Mouse (Mus musculus) left cerebral cortex, adult 2 months (tissue): ENCODE measurements around the gene Glipr1. TPM values are rescaled to one million over a fixed set of nuclear protein-coding genes. Genes with fewer than 3 reads are reported as not detected.
"Not testable (repeated sequence)": the region's sequence is repeated elsewhere in the genome, so short reads cannot be mapped to it uniquely, and the experiment has no call there.

ENCODE experiments used
- DNase-seq, 2 experiments: peaks; one replicate each; pipeline ENCODE4 v3.0.0; 2021 to 2022; ENCODE audit warnings: low spot score in 2 of 2, mixed read lengths in 1 of 2; ENCODE audit errors: extremely low spot score in 1 of 2
- H3K27ac ChIP-seq: fragments of 200-600 bp; 2 replicates; pipeline ENCODE4 v1.8.1; 2022
- H3K4me3 ChIP-seq: fragments of 200-600 bp; 2 replicates; pipeline ENCODE4 v1.8.1; 2022
- CTCF ChIP-seq: fragments of 200-600 bp; IDR thresholded peaks from 2 replicates; pipeline ENCODE4 v1.8.1; 2022; ENCODE audit warnings: antibody characterized with exemption, mild to moderate bottlenecking, moderate library complexity
- intact Hi-C: fragments of 180-260 bp; cut with DNase I; formaldehyde crosslinking; loops from one replicate; pipeline ENCODE4 v1.15.1; 2025
- long read RNA-seq, 2 experiments: library from polyadenylated mRNA; stranded (forward); transcript quantifications; one replicate each; pipeline ENCODE4 v2.0.0; 2021; ENCODE audit warnings: borderline mapping rate in 2 of 2
- total RNA-seq, 2 experiments: library from RNA; stranded (reverse); gene quantifications; 2 replicates each; pipeline ENCODE4 v1.2.3; 2021

Glipr1 gene
- total RNA-seq = 1 to 10 TPM in 1 of 2 experiments, under 1 TPM in 1; 0.97 to 2.2 TPM
- long read RNA-seq, experiment 1 = 0 reads
- long read RNA-seq, experiment 2, partial matches to known transcripts = 0 of 1 reads
- long read RNA-seq, experiment 2, other reads (novel, unspliced or antisense) = 0 of 1 reads

DNA sequence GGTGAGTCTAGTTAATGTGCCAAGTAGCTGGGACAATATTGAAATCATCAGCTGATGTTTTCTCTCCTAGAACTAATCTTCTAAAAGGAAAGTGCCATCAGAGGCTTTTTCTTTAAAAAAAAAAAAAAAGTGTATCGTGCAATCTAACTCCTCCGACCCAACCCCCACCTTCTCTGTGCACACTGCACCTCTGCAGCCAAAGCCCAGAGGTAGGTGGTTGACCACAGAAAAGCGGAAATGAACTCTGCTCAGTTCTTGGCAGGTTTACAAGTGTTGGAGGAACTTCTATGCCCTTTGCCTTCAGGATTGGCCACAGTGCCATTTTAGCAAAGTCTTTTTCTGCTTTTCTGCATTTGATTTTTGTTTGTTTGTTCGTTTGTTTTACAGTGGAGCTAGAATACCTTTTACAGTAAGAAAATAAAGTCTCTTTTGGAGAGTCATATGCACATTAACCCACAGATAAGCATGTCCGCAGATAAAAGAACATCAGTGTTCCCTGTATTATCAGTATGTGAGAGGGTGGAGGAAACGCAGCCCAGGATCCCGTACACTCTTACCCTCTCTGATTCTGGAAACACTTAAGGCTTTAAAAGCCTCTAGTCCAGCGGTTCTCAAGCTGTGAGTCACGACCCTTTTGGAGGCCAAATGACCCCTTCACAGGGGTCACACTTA is at the start of gene Glipr1:
Gene Glipr1, minus strand, starts transcription at position 88 of the 672 bp plus-strand sequence.
- Histone ChIP-seq H3K27ac (no peak within 1 kb of the TSS), H3K4me3 (no peak within 1 kb of the TSS)
- DNase-seq = no peak
- no peak for TF ChIP-seq CTCF
- intact Hi-C loops = no loop called here

DNA sequence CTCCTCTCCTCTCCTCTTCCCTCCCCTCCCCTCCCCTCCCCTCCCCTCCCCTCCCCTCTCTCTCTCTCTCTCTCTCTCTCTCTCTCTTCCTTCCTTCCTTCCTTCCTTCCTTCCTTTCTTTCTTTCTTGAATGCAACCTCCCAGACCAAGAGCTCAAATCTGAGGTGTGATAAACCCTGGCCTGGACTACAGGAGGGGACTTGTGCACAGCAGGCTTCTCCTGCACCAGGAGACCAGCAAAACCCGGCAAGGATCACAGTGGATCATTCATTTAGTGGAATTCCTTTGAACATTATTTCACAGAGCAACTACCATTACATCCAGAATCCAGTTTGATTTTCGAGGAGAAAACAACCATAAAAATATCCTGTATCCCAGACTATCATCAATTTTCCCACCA is 49.5 kb upstream of the Glipr1 start:
- intact Hi-C loops, DNase-seq, H3K27ac ChIP-seq, H3K4me3 ChIP-seq: not testable (repeated sequence)

DNA sequence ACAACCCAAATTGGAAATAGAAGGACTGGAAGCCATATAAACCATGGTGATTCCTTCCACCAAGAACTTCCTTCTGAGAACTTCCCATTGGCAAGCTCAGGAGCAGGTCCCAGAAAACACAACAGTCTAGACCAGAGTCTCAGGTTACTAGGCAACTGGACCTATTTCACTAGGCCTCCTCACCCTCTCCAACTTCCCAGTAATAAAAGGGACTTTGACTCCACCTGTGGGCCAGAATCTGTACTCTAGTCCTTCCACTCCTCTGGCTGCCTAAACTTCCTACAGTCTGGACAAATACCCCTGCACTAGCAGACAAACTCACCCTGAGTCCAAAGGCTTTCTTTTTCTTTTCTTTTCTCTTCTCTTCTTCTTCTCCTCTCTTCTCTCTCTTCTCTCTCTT is 48.8 kb upstream of the Glipr1 start:
- no peak for TF ChIP-seq CTCF
- Histone ChIP-seq H3K4me3 (no peak overlapping the region), H3K27ac (no peak overlapping the region)
- intact Hi-C loops = no loop called here
- DNase-seq = no peak

DNA sequence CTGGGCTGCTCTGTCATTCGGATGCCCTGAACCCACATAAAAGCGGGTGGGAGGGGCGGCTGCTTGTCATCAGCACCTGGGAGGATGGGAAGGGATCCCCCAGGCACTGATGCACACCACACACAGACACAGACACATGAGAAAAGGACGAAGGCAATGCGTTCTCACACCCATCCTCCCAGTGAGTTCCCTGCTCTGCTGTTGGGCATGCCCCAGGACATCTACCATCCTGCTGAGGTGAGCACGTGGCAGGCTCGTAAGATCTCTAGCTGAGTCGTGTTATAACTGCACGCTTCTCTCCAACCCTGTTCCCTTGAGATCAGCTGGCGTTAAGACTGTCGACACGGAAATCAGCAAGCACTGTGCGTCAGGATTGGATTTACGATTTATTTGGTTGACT is 41.9 kb upstream of the Glipr1 start:
- DNase-seq, H3K27ac ChIP-seq, H3K4me3 ChIP-seq, intact Hi-C loops: not testable (repeated sequence)

DNA sequence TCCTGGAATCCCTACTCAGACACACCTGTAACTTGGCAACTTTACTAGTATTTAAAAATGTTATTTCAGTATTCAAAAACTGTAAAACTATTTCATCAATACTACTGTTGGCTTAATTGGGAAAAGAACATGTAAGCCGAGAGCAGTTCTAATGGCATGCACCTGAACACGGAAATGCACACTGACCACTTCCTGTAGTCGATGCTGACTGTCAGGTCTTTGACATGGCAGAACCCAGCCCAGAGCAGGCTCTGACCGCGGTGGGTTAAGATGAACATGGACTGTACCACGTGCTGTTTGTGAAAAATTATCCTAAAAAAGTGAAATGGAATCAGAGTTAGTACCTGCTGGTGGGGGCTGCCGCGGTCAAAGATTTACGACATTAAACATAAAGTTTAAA is 41.1 kb upstream of the Glipr1 start:
- H3K4me3 ChIP-seq, H3K27ac ChIP-seq, intact Hi-C loops, DNase-seq: not testable (repeated sequence)

DNA sequence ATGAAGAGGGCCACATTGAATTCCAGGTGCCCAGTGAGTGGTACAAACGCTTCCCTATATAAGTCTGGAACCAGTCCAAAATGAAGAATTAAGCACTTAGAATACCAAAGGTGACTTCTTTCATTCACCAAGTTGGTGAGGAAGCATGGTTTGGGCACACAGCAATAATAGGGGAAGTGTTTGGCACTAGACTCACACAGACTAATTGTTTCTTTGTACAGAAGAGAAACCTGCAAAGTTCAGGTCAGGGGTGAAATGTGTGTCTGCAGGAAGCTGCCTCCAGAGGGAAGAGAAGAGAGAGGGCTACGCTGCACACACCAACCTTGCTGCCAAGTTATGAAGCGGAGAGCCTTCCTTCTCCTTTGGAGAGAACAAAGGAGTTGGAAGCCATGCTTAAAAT is 26.3 kb upstream of the Glipr1 start:
- DNase-seq, H3K27ac ChIP-seq, intact Hi-C loops: not testable (repeated sequence)

DNA sequence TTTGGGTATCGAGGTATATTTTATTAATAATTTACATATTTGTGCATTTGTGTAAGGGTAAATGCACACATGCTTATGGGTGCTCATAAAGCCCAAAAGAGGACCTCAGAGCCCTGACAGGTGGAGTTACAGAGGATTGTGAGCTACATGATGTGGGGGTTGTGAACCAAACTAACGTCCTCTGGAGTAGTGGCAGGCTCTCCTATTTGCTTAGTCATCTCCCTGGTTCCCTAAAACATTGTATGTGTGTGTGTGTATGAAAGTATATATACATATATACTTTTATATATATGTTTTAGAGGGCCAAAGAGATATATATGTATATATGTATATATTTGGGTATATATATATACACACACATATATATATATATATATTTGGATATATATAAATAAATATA is 21.2 kb upstream of the Glipr1 start:
- Histone ChIP-seq H3K4me3 (no peak overlapping the region), H3K27ac (no peak overlapping the region)
- DNase-seq = no peak
- intact Hi-C loops = no loop called here
- no peak for TF ChIP-seq CTCF

More for the DNA sequence above, 26.3 kb upstream of the Glipr1 start:
- H3K4me3 ChIP-seq = not testable (repeated sequence)

DNA sequence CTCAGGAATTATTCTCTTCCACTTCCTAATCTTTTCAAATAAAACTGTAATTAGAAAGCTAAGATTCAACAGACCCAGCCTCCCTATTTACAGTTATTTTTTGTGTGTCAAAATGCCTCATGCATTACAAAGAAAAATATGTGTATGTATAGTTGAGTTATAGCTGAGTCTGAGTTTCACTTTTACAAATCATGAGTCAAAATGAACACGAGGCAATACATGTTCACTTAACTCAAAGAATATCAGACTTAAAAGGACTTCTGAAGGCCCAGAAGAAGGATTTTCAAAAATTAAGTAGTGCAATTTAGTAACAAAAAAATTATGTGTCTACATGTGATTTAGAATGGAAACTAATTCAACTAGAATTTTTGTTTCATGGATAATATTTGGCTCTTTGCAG is 7.1 kb upstream of the Glipr1 start:
- DNase-seq, intact Hi-C loops, H3K4me3 ChIP-seq, H3K27ac ChIP-seq: not testable (repeated sequence)

DNA sequence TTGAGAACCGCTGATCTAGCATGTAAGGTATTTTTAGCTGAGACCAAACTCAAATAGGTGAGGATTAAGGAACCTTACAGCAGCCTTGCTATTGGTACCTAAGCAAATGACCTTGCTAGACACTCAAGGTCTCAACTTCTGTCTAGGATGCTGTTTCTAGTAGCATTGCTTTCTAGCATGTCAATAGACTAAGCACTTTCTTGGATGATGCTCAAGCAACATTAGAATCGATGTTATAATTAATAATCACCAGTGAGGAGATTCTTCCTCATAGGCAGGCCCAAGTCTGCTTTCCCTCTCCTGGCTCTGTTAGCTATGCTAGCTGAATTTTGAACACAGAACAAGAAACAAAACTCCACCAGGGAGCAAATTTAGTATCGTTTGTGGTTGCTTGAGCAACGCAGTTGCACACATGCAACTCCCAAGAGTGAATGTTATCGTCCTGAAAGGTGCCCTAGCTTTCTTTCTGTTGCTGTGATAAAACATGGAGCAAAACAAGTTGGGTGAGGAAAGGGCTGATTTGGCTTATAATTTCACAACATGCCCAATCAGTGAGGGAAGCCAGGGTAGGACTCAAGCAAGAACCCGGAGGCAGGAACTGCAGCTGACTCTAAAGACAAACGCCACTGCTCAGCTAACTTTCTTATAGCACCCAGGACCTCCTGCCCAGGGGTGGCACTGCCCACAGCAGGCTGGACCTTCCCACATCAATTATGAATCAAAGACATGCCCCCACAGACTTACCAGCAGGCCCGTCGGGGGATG is 493 bp downstream of the Glipr1 start:
- no peak for DNase-seq
- intact Hi-C loops = no loop called here
- TF ChIP-seq CTCF = no peak
- no peak overlapping the region for H3K27ac ChIP-seq
- no peak overlapping the region for H3K4me3 ChIP-seq

DNA sequence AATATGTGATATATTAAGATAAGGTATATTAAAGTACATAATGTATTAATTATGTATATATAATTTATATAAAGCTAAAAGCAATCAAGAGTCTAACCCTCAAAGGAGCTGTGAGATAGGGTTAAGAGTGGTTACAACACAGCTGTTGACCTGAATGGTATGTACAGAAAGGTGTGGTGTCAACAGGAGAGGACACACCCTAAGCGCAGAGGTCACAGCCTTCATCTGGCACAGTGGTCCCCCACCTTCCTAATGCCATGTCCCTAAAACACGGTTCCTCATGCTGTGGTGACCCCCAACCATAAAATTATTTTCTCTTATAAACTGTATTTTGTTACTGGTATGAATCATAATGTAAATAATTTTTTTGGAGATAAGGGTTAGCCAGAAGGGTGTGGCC is 1.1 kb downstream of the Glipr1 start:
- Histone ChIP-seq H3K27ac (no peak overlapping the region), H3K4me3 (no peak overlapping the region)
- no peak for TF ChIP-seq CTCF
- intact Hi-C loops = no loop called here
- DNase-seq = no peak

DNA sequence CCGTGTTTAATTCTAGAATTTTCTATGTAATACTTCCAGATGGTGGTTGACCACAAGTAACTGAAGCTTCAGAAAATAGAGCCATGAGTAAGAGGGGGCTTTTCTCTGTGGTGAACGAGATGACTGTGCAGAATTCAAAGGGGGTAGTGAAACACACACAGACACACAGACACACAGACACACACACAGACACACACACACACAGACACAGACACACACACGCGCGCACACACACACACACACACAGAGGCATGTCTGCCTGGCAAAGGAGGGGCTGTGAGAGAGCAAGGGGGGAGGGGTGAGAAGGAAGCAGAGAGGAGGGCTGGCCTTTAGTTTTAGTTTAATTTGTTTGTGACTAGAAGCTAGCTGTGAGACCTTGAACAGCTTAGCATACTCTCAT is 1.9 kb downstream of the Glipr1 start:
- no peak for DNase-seq
- Histone ChIP-seq H3K4me3 (no peak overlapping the region), H3K27ac (no peak overlapping the region)
- intact Hi-C loops = no loop called here
- no peak for TF ChIP-seq CTCF

DNA sequence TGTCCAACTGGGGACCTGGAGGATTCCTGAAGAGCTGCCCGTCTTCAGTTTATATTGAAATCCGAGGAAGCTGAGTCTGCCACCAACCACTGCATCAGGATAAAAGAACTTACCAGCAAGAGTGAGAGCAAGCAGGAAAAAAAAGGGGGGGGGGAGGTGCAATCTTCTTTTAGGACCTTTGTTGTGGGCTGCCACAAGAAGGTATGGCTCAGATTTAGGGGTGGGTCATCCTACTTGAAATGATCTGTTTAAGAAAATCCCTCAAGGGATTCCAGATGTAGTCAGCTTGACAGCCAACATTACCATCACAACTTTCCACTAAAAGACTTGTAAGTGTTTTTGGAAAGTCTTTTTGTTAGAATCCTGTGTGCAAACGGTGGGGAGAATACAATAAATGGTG is 2.7 kb downstream of the Glipr1 start:
- no peak for TF ChIP-seq CTCF
- Histone ChIP-seq H3K27ac (no peak overlapping the region), H3K4me3 (no peak overlapping the region)
- intact Hi-C loops = no loop called here
- DNase-seq = no peak

DNA sequence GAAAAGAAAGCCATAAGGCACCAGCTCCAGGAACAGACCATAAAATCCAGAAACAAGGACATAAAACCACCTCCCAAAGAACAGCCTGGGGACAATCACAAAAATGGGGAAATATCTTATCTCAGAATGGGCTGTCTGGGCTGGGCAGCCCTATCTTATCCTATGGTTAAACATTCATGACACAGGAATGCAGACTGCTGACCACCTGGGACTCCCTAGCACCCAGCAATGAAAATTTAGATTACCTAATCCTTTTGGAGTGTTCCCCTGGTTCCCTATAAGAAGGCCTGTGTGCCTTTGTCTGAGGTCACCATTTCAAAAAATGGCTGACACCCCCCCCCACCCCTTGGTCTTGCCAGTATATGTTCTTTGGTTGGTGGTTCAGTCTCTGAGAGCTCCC is 4.8 kb downstream of the Glipr1 start:
- no peak for DNase-seq
- no peak overlapping the region for H3K27ac ChIP-seq
- no peak overlapping the region for H3K4me3 ChIP-seq
- TF ChIP-seq CTCF = no peak
- intact Hi-C loops = no loop called here
